Mouse (Mus musculus) MEL (cell line): Measurements from ENCODE around the gene Rora. TPM values are rescaled to one million over a fixed set of nuclear protein-coding genes. Genes with fewer than 3 reads are reported as not detected.

Experiments
- DNase-seq: peaks from one replicate; pipeline ENCODE4 v3.0.0; 2011; ENCODE audit warnings: low read depth, low spot score
- H3K27ac ChIP-seq: 2 replicates; pipeline ENCODE4 v1.5.1; 2012; ENCODE audit warnings: low read depth, mild to moderate bottlenecking, control low read depth, low read length, moderate library complexity; ENCODE audit not compliant: control insufficient read depth
- H3K27me3 ChIP-seq, 2 experiments: fragments of 150-350 bp in 1 of 2; sonication (generic) in 1 of 2; 2 replicates each; pipeline ENCODE4 v1.6.1; 2012; ENCODE audit warnings: low read length in 2 of 2, mild to moderate bottlenecking in 2 of 2, improper control_type of control experiment in 1 of 2, moderate library complexity in 1 of 2; ENCODE audit not compliant: insufficient read depth in 2 of 2, control insufficient read depth in 1 of 2
- H3K36me3 ChIP-seq, 2 experiments: 2 replicates each; pipeline ENCODE4 v1.6.1; 2012 to 2014; ENCODE audit warnings: low read length in 2 of 2, improper control_type of control experiment in 1 of 2, inconsistent platforms in 1 of 2, mild to moderate bottlenecking in 1 of 2; ENCODE audit not compliant: insufficient read depth in 2 of 2, control insufficient read depth in 1 of 2
- H3K4me1 ChIP-seq, 2 experiments: fragments of 150-350 bp in 1 of 2; sonication (generic) in 1 of 2; 2 replicates each; pipeline ENCODE4 v1.6.1; 2012; ENCODE audit warnings: low read length in 2 of 2, improper control_type of control experiment in 1 of 2, mild to moderate bottlenecking in 1 of 2; ENCODE audit not compliant: insufficient read depth in 2 of 2, control insufficient read depth in 1 of 2
- H3K4me3 ChIP-seq, 2 experiments: fragments of 150-350 bp in 1 of 2; sonication (generic) in 1 of 2; 2 replicates each; pipeline ENCODE4 v1.5.1; 2012; ENCODE audit warnings: low read depth in 2 of 2, low read length in 2 of 2, mild to moderate bottlenecking in 2 of 2, moderate library complexity in 2 of 2, control low read depth in 1 of 2, improper control_type of control experiment in 1 of 2; ENCODE audit not compliant: control insufficient read depth in 1 of 2, insufficient read depth in 1 of 2
- H3K79me2 ChIP-seq: 2 replicates; pipeline ENCODE4 v1.6.1; 2012; ENCODE audit warnings: mild to moderate bottlenecking, low read length, moderate library complexity; ENCODE audit not compliant: control insufficient read depth, poor library complexity, insufficient read depth
- H3K9ac ChIP-seq: 2 replicates; pipeline ENCODE4 v1.6.1; 2012; ENCODE audit warnings: low read depth, mild to moderate bottlenecking, control low read depth, low read length, moderate library complexity; ENCODE audit not compliant: control insufficient read depth, poor library complexity, severe bottlenecking
- H3K9me3 ChIP-seq: fragments of 150-350 bp; sonication (generic); replicated peaks from 2 replicates; pipeline ENCODE4 v1.6.1; 2012; ENCODE audit warnings: mild to moderate bottlenecking, low read length, improper control_type of control experiment, moderate library complexity; ENCODE audit not compliant: insufficient read depth
- BHLHE40 ChIP-seq: IDR thresholded peaks from 2 replicates; pipeline ENCODE4 v1.6.1; 2012; ENCODE audit warnings: low read depth, mild to moderate bottlenecking, inconsistent platforms, low read length, improper control_type of control experiment, borderline replicate concordance
- EP300 ChIP-seq, 2 experiments: IDR thresholded peaks; 2 replicates each; pipeline ENCODE4 v1.6.1; 2011; ENCODE audit warnings: improper control_type of control experiment in 2 of 2, low read length in 2 of 2, low read depth in 1 of 2, mild to moderate bottlenecking in 1 of 2
- HCFC1 ChIP-seq: IDR thresholded peaks from 2 replicates; pipeline ENCODE4 v1.6.1; 2012; ENCODE audit warnings: low read depth, mild to moderate bottlenecking, inconsistent platforms, low read length, improper control_type of control experiment, moderate library complexity
- JUND ChIP-seq: IDR thresholded peaks from 2 replicates; pipeline ENCODE4 v1.6.1; 2011; ENCODE audit warnings: low read depth, mild to moderate bottlenecking, improper control_type of control experiment, low read length
- KAT2A ChIP-seq: conservative IDR thresholded peaks from 2 replicates; pipeline ENCODE4 v1.6.1; 2012; ENCODE audit warnings: low read depth, low read length, improper control_type of control experiment, inconsistent platforms
- MAZ ChIP-seq: IDR thresholded peaks from 2 replicates; pipeline ENCODE4 v1.6.1; 2012; ENCODE audit warnings: low read depth, mild to moderate bottlenecking, inconsistent platforms, low read length, improper control_type of control experiment
- MYC ChIP-seq: IDR thresholded peaks from 2 replicates; pipeline ENCODE4 v1.6.1; 2011; ENCODE audit warnings: low read depth, mild to moderate bottlenecking, low read length, improper control_type of control experiment, moderate library complexity
- NRF1 ChIP-seq: IDR thresholded peaks from 2 replicates; pipeline ENCODE4 v1.6.1; 2014; ENCODE audit warnings: low read depth, mild to moderate bottlenecking, inconsistent platforms, low read length, improper control_type of control experiment, moderate library complexity; ENCODE audit not compliant: poor library complexity, insufficient read depth, severe bottlenecking
- POLR2A ChIP-seq, 2 experiments: IDR thresholded peaks; 2 replicates each; pipeline ENCODE4 v1.6.1; 2011 to 2012; ENCODE audit warnings: low read length in 2 of 2, mild to moderate bottlenecking in 2 of 2, control low read depth in 1 of 2, improper control_type of control experiment in 1 of 2, low read depth in 1 of 2, moderate library complexity in 1 of 2; ENCODE audit not compliant: control insufficient read depth in 1 of 2, insufficient read depth in 1 of 2, poor library complexity in 1 of 2
- SMC3 ChIP-seq: IDR thresholded peaks from 2 replicates; pipeline ENCODE4 v1.6.1; 2011; ENCODE audit warnings: low read depth, low read length, improper control_type of control experiment
- TAL1 ChIP-seq: IDR thresholded peaks from 2 replicates; pipeline ENCODE4 v1.6.1; 2012; ENCODE audit warnings: mild to moderate bottlenecking, inconsistent platforms, low read length, moderate library complexity, mixed read lengths
- TCF12 ChIP-seq: IDR thresholded peaks from 2 replicates; pipeline ENCODE4 v1.6.1; 2014; ENCODE audit warnings: low read depth, mild to moderate bottlenecking, inconsistent platforms, low read length, improper control_type of control experiment, moderate library complexity
- USF1 ChIP-seq: IDR thresholded peaks from 2 replicates; pipeline ENCODE4 v1.6.1; 2014; ENCODE audit warnings: low read depth, mild to moderate bottlenecking, inconsistent platforms, low read length, improper control_type of control experiment, moderate library complexity
- ZC3H11A ChIP-seq: IDR thresholded peaks from 2 replicates; pipeline ENCODE4 v1.6.1; 2012; ENCODE audit warnings: low read depth, mild to moderate bottlenecking, inconsistent platforms, low read length, improper control_type of control experiment
- polyA plus RNA-seq, 2 experiments: library from polyadenylated mRNA; stranded (reverse) in 1 of 2; unstranded in 1 of 2; fragments of >175 nt in 1 of 2; fragments of >200 nt in 1 of 2; gene quantifications; 2 replicates each; pipeline versions ENCODE4 v1.2.1 to v1.2.4; 2012; ENCODE audit warnings: low replicate concordance in 2 of 2, low read depth in 1 of 2; ENCODE audit not compliant: insufficient read length in 2 of 2, insufficient read depth in 1 of 2, missing spikeins in 1 of 2
- total RNA-seq: library from RNA; depleted of rRNA; stranded (reverse); fragments of 300-350 nt; gene quantifications from 2 replicates; pipeline ENCODE4 v1.2.3, GENCODE M21; 2012

The Rora gene
- total and polyA plus RNA-seq, 3 experiments = not detected

GRCm38 (mm10) chr9:69301445-69301844 lies 647.9 kb downstream of the Rora start:
- H3K79me2 ChIP-seq = no peaks in the 10 kb centered on the region
- DNase-seq = no peak
- no peaks in the 10 kb centered on the region for H3K36me3 ChIP-seq
- H3K4me3 ChIP-seq = no peak overlapping the region
- no peak for TF ChIP-seq NRF1
- no peak for TF ChIP-seq POLR2A (IDR thresholded peaks at IDR 0.05; ENCODE audit: control insufficient read depth in 1 of 2, insufficient read depth in 1 of 2, low read depth in 1 of 2, low read length in 2 of 2, poor library complexity in 1 of 2)
- TF ChIP-seq TAL1 = no peak
- TF ChIP-seq ZC3H11A = no peak
- no peak for TF ChIP-seq BHLHE40
- TF ChIP-seq TCF12 = no peak
- TF ChIP-seq, all 39 proteins: peak for 0
- no peak overlapping the region for H3K9ac ChIP-seq
- no peak overlapping the region for H3K27ac ChIP-seq
- H3K27me3 ChIP-seq = no peaks in the 10 kb centered on the region
- no peaks in the 10 kb centered on the region for H3K4me1 ChIP-seq
- H3K9me3 ChIP-seq = no peaks in the 10 kb centered on the region

GRCm38 (mm10) chr9:69301955-69302354 lies 648.4 kb downstream of the Rora start:
- no peaks in the 10 kb centered on the region for H3K4me1 ChIP-seq
- DNase-seq = no peak
- TF ChIP-seq MAZ = no peak
- TF ChIP-seq EP300 (IDR thresholded peaks at IDR 0.05; ENCODE audit: low read depth in 1 of 2, low read length in 2 of 2) = no peak
- no peak for TF ChIP-seq MYC
- no peak for TF ChIP-seq KAT2A
- no peak for TF ChIP-seq NRF1
- no peak for TF ChIP-seq SMC3
- no peak for TF ChIP-seq ZC3H11A
- TF ChIP-seq JUND = no peak
- no peak for TF ChIP-seq HCFC1
- TF ChIP-seq USF1 = no peak

GRCm38 (mm10) chr9:69302846-69303245 lies 649.3 kb downstream of the Rora start:
- H3K36me3 ChIP-seq = no peaks in the 10 kb centered on the region
- no peak overlapping the region for H3K9ac ChIP-seq
- no peak for TF ChIP-seq SMC3
- TF ChIP-seq, all 39 proteins: peak for 0
- Histone ChIP-seq H3K4me1 (no peaks in the 10 kb centered on the region), H3K9me3 (no peaks in the 10 kb centered on the region), H3K27me3 (no peaks in the 10 kb centered on the region), H3K27ac (no peak overlapping the region), H3K79me2 (no peaks in the 10 kb centered on the region), H3K4me3 (no peak overlapping the region)
- no peak for DNase-seq

More at GRCm38 (mm10) chr9:69301955-69302354, 648.4 kb downstream of the Rora start:
- H3K27me3 ChIP-seq = no peaks in the 10 kb centered on the region
- no peaks in the 10 kb centered on the region for H3K36me3 ChIP-seq
- H3K27ac ChIP-seq = no peak overlapping the region
- no peaks in the 10 kb centered on the region for H3K9me3 ChIP-seq
- H3K9ac ChIP-seq = no peak overlapping the region
- H3K79me2 ChIP-seq = no peaks in the 10 kb centered on the region
- H3K4me3 ChIP-seq = no peak overlapping the region
